Mouse (Mus musculus) forebrain, postnatal 0 days (tissue): Measurements from ENCODE around the gene Strip2. TPM values are rescaled to one million over a fixed set of nuclear protein-coding genes. Genes with fewer than 3 reads are reported as not detected.
A peak's percentile ranks its signal among the peaks of the same experiment; 100 is the strongest.

ENCODE experiments used
- ATAC-seq: fragments of 200-750 bp; cut with Nextera tagmentation; 2 replicates; pipeline ENCODE4 v1.8.0; 2017; ENCODE audit warnings: mild to moderate bottlenecking, moderate library complexity
- DNase-seq: peaks from one replicate; pipeline ENCODE4 v3.0.0-alpha.2; 2015
- H3K27ac ChIP-seq: fragments of 300-500 bp; sonication (generic); 2 replicates; pipeline ENCODE4 v1.5.1; 2014; ENCODE audit warnings: low read depth, mild to moderate bottlenecking, antibody characterized with exemption, low read length, moderate library complexity, mixed read lengths
- H3K27me3 ChIP-seq: fragments of 300-500 bp; sonication (generic); 2 replicates; pipeline ENCODE4 v1.6.1; 2014; ENCODE audit warnings: mild to moderate bottlenecking, low read length, mixed read lengths; ENCODE audit not compliant: insufficient read depth
- H3K36me3 ChIP-seq: fragments of 300-500 bp; sonication (generic); 2 replicates; pipeline ENCODE4 v1.6.1; 2014; ENCODE audit warnings: mild to moderate bottlenecking, moderate library complexity; ENCODE audit not compliant: insufficient read depth
- H3K4me1 ChIP-seq: fragments of 300-500 bp; sonication (generic); 2 replicates; pipeline ENCODE4 v1.6.1; 2014; ENCODE audit warnings: antibody characterized with exemption; ENCODE audit not compliant: insufficient read depth
- H3K4me2 ChIP-seq: fragments of 300-500 bp; sonication (generic); 2 replicates; pipeline ENCODE4 v1.6.1; 2014; ENCODE audit warnings: low read depth, mild to moderate bottlenecking, moderate library complexity
- H3K4me3 ChIP-seq: fragments of 300-500 bp; sonication (generic); 2 replicates; pipeline ENCODE4 v1.5.1; 2014; ENCODE audit warnings: low read depth, low read length, mixed read lengths
- H3K9ac ChIP-seq: fragments of 300-500 bp; sonication (generic); 2 replicates; pipeline ENCODE4 v1.6.1; 2014; ENCODE audit warnings: mild to moderate bottlenecking
- H3K9me3 ChIP-seq: fragments of 300-500 bp; sonication (generic); 2 replicates; pipeline ENCODE4 v1.6.1; 2016; ENCODE audit warnings: low read length
- CTCF ChIP-seq: sonication (generic); IDR thresholded peaks from 2 replicates; pipeline ENCODE4 v1.5.1; 2016; ENCODE audit warnings: antibody characterized with exemption, control low read depth, low read depth
- WGBS: fragments of 180-500 bp; shearing (Covaris S2); extraction: QIAGEN DNeasy Blood & Tissue Kit; methylation state at CpG from one replicate; pipeline ENCODE4 v1.1.7; 2014; 5-methylcytosine and 5-hydroxymethylcytosine counted together
- polyA plus RNA-seq: library from polyadenylated mRNA; unstranded; fragments of >200 nt; fragmentation: Nextera tagmentation; extraction: Ambion mirVana; gene quantifications from 2 replicates; pipeline ENCODE4 v1.2.1, GENCODE M21; 2015
- total RNA-seq: library from RNA; depleted of rRNA; stranded (reverse); fragments of >200 nt; gene quantifications from 2 replicates; pipeline ENCODE4 v1.2.3, GENCODE M21; 2014

The Strip2 gene
- total and polyA plus RNA-seq, 2 experiments from 2014 or later: 5.2 to 9.5 TPM

- H3K9me3 ChIP-seq: no peaks in the 10 kb centered on the region
- ATAC-seq (no peak), DNase-seq (no peak)
- no peak overlapping the region for H3K27ac ChIP-seq
- TF ChIP-seq CTCF: no peak
- WGBS: 82% methylated on average over 3 of the region's 3 CpGs
- peaks cover 10% of the 10 kb centered on the region; the same call in 1 of the 2 replicates for H3K36me3 ChIP-seq
- no peak overlapping the region for H3K4me3 ChIP-seq
- no peak overlapping the region for H3K4me2 ChIP-seq
- H3K27me3 ChIP-seq: no peaks in the 10 kb centered on the region
- no peak overlapping the region for H3K9ac ChIP-seq
- H3K4me1 ChIP-seq: no peaks in the 10 kb centered on the region
Measured at GRCm38 (mm10) chr6:29904281-29904680, 12.5 kb upstream of the Strip2 start.

- TF ChIP-seq CTCF: no peak
- H3K4me2 ChIP-seq: no peak overlapping the region
- 78% methylated on average over 3 of the region's 3 CpGs for WGBS
- H3K27me3 ChIP-seq: no peaks in the 10 kb centered on the region
- no peaks in the 10 kb centered on the region for H3K4me1 ChIP-seq
- H3K9ac ChIP-seq: no peak overlapping the region
- no peak for ATAC-seq
- no peaks in the 10 kb centered on the region for H3K9me3 ChIP-seq
- no peak overlapping the region for H3K27ac ChIP-seq
- no peak overlapping the region for H3K4me3 ChIP-seq
- no peak for DNase-seq
- H3K36me3 ChIP-seq: peaks cover 17% of the 10 kb centered on the region; the same call in 1 of the 2 replicates
Measured at GRCm38 (mm10) chr6:29910631-29911030, 6.2 kb upstream of the Strip2 start.

GRCm38 (mm10) chr6:29913673-29914072, 3.1 kb upstream of the Strip2 start:
- Histone ChIP-seq H3K4me2 (no peak overlapping the region), H3K36me3 (peaks cover 13% of the 10 kb centered on the region; the same call in 1 of the 2 replicates), H3K9me3 (no peaks in the 10 kb centered on the region), H3K27me3 (0 out of 2 replicates have a peak, but pooled peaks cover under 1% of the 10 kb centered on the region), H3K9ac (no peak overlapping the region), H3K27ac (no peak overlapping the region), H3K4me3 (no peak overlapping the region), H3K4me1 (no peaks in the 10 kb centered on the region)
- 35% methylated on average over 1 of the region's 1 CpGs for WGBS
- no peak for TF ChIP-seq CTCF
- no peak for DNase-seq
- ATAC-seq: no peak

- H3K27ac ChIP-seq: no peak overlapping the region
- no peak overlapping the region for H3K4me3 ChIP-seq
- no peaks in the 10 kb centered on the region for H3K9me3 ChIP-seq
- no peak for DNase-seq
- no peaks in the 10 kb centered on the region for H3K4me1 ChIP-seq
- no peak for ATAC-seq
- no peak for TF ChIP-seq CTCF
- no peak overlapping the region for H3K9ac ChIP-seq
- H3K4me2 ChIP-seq: no peak overlapping the region
- peaks cover 4% of the 10 kb centered on the region; the same call in 1 of the 2 replicates for H3K27me3 ChIP-seq
- H3K36me3 ChIP-seq: peaks cover 9% of the 10 kb centered on the region; the same call in 1 of the 2 replicates
Measured at GRCm38 (mm10) chr6:29914136-29914535, 2.7 kb upstream of the Strip2 start.

- ATAC-seq (no peak), DNase-seq (no peak)
- Histone ChIP-seq H3K4me1 (no peaks in the 10 kb centered on the region), H3K9ac (no peak overlapping the region), H3K4me2 (no peak overlapping the region), H3K36me3 (no peaks in the 10 kb centered on the region), H3K4me3 (no peak overlapping the region), H3K27me3 (peaks cover 4% of the 10 kb centered on the region; the same call in 1 of the 2 replicates), H3K27ac (no peak overlapping the region), H3K9me3 (no peaks in the 10 kb centered on the region)
- no peak for TF ChIP-seq CTCF
- WGBS: 32% methylated on average over 9 of the region's 9 CpGs
Measured at GRCm38 (mm10) chr6:29915836-29916235, 976 bp upstream of the Strip2 start.

GRCm38 (mm10) chr6:29917383-29917720, 540 bp downstream of the Strip2 start:
- 1% methylated on average over 21 of the region's 21 CpGs for WGBS
- Histone ChIP-seq H3K9ac (peak overlapping the region; percentile 59), H3K36me3 (no peaks in the 10 kb centered on the region), H3K4me2 (peak overlapping the region; percentile 86), H3K27me3 (peaks cover 4% of the 10 kb centered on the region; the same call in 1 of the 2 replicates), H3K4me1 (no peaks in the 10 kb centered on the region), H3K9me3 (no peaks in the 10 kb centered on the region), H3K4me3 (peak overlapping the region; percentile 65), H3K27ac (no peak overlapping the region)
- DNase-seq (no peak), ATAC-seq (peak; percentile 68)
- 0 out of 2 replicates have a peak, but pooled peaks have one; percentile 13 for TF ChIP-seq CTCF

GRCm38 (mm10) chr6:29917947-29918346, 1.1 kb downstream of the Strip2 start:
- H3K9me3 ChIP-seq: no peaks in the 10 kb centered on the region
- DNase-seq: no peak
- TF ChIP-seq CTCF: no peak
- no peaks in the 10 kb centered on the region for H3K4me1 ChIP-seq
- peaks cover 4% of the 10 kb centered on the region; the same call in 1 of the 2 replicates for H3K27me3 ChIP-seq
- H3K9ac ChIP-seq: no peak overlapping the region; the same call in 1 of the 2 replicates
- WGBS: 41% methylated on average over 4 of the region's 4 CpGs
- peak overlapping the region; percentile 65 for H3K4me3 ChIP-seq
- ATAC-seq: no peak
- peak overlapping the region; percentile 86 for H3K4me2 ChIP-seq
- no peaks in the 10 kb centered on the region for H3K36me3 ChIP-seq
- no peak overlapping the region for H3K27ac ChIP-seq

- Histone ChIP-seq H3K9ac (no peak overlapping the region), H3K4me3 (no peak overlapping the region), H3K9me3 (no peaks in the 10 kb centered on the region), H3K4me1 (no peaks in the 10 kb centered on the region), H3K27me3 (peaks cover 4% of the 10 kb centered on the region; the same call in 1 of the 2 replicates), H3K27ac (no peak overlapping the region), H3K4me2 (no peak overlapping the region), H3K36me3 (no peaks in the 10 kb centered on the region)
- ATAC-seq (no peak), DNase-seq (no peak)
- WGBS: 70% methylated on average over 4 of the region's 4 CpGs
- TF ChIP-seq CTCF: no peak
Measured at GRCm38 (mm10) chr6:29923501-29923900, 6.7 kb downstream of the Strip2 start.
